Mouse (Mus musculus): Measurements from ENCODE around the gene Gpr183. TPM values are rescaled to one million over a fixed set of nuclear protein-coding genes. Genes with fewer than 3 reads are reported as not detected.

The Gpr183 gene
- polyA plus RNA-seq, 1 experiment: not detected

DNA sequence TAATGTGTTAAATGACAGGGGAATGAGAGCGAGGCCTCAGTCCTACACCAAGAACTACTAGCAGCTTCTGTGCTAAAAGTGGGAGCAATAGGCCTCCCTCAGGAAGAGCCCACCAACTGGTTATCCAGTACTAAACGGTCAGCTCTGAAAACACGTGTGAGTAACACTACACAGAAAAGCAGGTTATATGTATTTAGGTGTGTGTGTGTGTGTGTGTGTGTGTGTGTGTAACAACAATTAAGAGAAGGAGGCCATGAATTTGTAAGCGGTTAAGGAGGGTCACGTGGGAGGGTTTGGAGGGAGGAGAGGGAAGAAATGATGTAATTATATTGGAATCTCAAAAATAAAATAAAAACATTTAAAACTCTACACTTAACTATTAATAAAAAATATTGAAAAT is 49.9 kb downstream of the Gpr183 start:
- no peaks in the 10 kb centered on the region for H3K4me1 ChIP-seq (ENCODE audit: control insufficient read depth, insufficient read depth, low read length)
- WGBS: 87% methylated on average over 5 of the region's 5 CpGs
- no peak overlapping the region for H3K4me3 ChIP-seq (ENCODE audit: insufficient read depth, low read depth, low read length)
- no peak overlapping the region for H3K27ac ChIP-seq (ENCODE audit: insufficient read depth, low read depth, low read length)
- TF ChIP-seq POLR2A (IDR thresholded peaks at IDR 0.05; ENCODE audit: insufficient read depth, low read depth, low read length): no peak
- TF ChIP-seq CTCF (IDR thresholded peaks at IDR 0.05; ENCODE audit: insufficient read depth, low read depth, low read length): no peak

DNA sequence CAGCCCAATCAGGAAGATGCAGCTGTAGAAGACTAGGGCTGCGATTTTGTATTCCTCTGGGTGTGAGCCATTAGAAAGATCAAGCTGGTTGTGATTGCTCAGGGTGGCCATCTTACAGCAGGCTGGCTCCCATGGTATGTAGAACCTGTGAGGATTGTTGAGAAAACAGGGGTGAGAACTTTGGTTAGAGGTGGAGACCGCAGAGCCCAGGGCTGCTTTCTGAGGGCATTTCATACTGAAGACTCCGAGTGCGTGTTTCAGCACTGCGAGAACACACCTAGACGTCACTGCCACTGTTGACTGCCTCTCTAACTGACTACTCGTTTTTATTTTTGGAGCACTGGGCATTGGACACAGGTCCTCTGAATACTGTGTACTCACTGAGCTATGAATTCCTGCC is 52.5 kb downstream of the Gpr183 start:
- 94% methylated on average over 7 of the region's 7 CpGs for WGBS
- Histone ChIP-seq H3K4me3 (ENCODE audit: insufficient read depth, low read depth, low read length) (no peak overlapping the region), H3K27ac (ENCODE audit: insufficient read depth, low read depth, low read length) (no peak overlapping the region), H3K4me1 (ENCODE audit: control insufficient read depth, insufficient read depth, low read length) (no peaks in the 10 kb centered on the region)
- TF ChIP-seq CTCF (IDR thresholded peaks at IDR 0.05; ENCODE audit: insufficient read depth, low read depth, low read length) (no peak), POLR2A (IDR thresholded peaks at IDR 0.05; ENCODE audit: insufficient read depth, low read depth, low read length) (no peak)

DNA sequence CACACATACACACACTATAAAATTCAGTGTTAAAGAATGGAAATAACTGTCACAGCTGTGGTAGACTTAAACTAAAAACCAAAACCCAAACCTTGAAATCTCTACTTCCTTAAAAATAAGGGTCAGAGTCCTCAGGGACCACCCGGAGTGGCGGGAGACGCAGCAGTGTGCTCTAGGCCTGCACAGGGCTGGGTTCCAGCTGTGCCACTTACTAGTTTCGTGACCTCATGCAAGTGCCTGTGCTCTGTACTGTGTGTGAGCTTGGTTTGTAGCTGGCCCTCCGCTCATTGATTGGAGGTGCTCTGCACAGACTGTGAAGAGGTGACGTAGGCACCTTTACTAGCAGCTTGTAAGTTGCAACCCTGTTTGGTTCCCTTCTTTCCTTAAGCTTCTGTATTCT is 55.1 kb downstream of the Gpr183 start:
- Histone ChIP-seq H3K4me1 (ENCODE audit: control insufficient read depth, insufficient read depth, low read length) (no peaks in the 10 kb centered on the region), H3K4me3 (ENCODE audit: insufficient read depth, low read depth, low read length) (no peak overlapping the region), H3K27ac (ENCODE audit: insufficient read depth, low read depth, low read length) (no peak overlapping the region)
- TF ChIP-seq CTCF (IDR thresholded peaks at IDR 0.05; ENCODE audit: insufficient read depth, low read depth, low read length): no peak
- TF ChIP-seq POLR2A (IDR thresholded peaks at IDR 0.05; ENCODE audit: insufficient read depth, low read depth, low read length): no peak
- WGBS: 90% methylated on average over 6 of the region's 6 CpGs

GRCm38 (mm10) chr14:121906992-121907681 is 57.9 kb downstream of the Gpr183 start:
- H3K4me3 ChIP-seq (ENCODE audit: insufficient read depth, low read depth, low read length): no peak overlapping the region
- no peaks in the 10 kb centered on the region for H3K4me1 ChIP-seq (ENCODE audit: control insufficient read depth, insufficient read depth, low read length)
- H3K27ac ChIP-seq (ENCODE audit: insufficient read depth, low read depth, low read length): no peak overlapping the region
- TF ChIP-seq CTCF (IDR thresholded peaks at IDR 0.05; ENCODE audit: insufficient read depth, low read depth, low read length) (no peak), POLR2A (IDR thresholded peaks at IDR 0.05; ENCODE audit: insufficient read depth, low read depth, low read length) (no peak)
- 92% methylated on average over 11 of the region's 11 CpGs for WGBS

DNA sequence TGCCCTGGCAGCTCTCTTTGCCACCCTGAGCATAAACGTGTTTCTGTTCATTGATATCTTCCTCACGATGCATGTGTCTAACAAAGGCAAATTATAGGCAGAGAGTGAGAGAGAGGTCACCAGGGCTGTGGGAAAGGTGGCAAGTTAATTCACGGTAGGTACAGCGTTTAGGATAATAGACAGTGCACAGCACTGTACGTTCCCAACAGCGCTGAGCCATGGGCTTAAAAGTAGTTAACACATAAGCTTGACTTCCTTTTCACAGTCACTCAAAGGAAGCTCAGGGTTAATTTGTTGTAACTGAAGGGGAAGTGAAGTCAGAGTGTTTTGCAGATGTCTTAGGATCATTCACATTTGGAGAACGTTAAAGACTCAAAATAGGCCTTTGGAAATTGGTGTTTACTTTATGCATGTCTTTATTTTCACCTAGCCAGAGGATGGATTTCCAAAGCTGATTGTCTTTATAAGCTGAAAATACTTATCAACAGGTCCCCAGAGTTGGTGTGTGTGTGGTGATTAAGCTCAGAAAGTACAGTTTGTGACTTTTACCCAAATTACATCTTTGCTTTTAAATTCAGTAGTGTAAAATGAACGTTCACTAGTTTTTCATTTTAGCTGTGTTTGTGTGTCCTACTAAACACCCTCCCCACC is 58.5 kb downstream of the Gpr183 start:
- 82% methylated on average over 8 of the region's 8 CpGs for WGBS
- Histone ChIP-seq H3K4me1 (ENCODE audit: control insufficient read depth, insufficient read depth, low read length) (peaks cover 2% of the 10 kb centered on the region; the same call in 1 of the 2 replicates), H3K4me3 (ENCODE audit: insufficient read depth, low read depth, low read length) (no peak overlapping the region), H3K27ac (ENCODE audit: insufficient read depth, low read depth, low read length) (no peak overlapping the region)
- TF ChIP-seq POLR2A (IDR thresholded peaks at IDR 0.05; ENCODE audit: insufficient read depth, low read depth, low read length): no peak
- TF ChIP-seq CTCF (IDR thresholded peaks at IDR 0.05; ENCODE audit: insufficient read depth, low read depth, low read length): no peak

GRCm38 (mm10) chr14:121904754-121905153 is 60.2 kb downstream of the Gpr183 start:
- no peak overlapping the region for H3K27ac ChIP-seq (ENCODE audit: insufficient read depth, low read depth, low read length)
- H3K4me1 ChIP-seq (ENCODE audit: control insufficient read depth, insufficient read depth, low read length): peaks cover 4% of the 10 kb centered on the region; the same call in 1 of the 2 replicates
- WGBS: 59% methylated on average over 3 of the region's 3 CpGs
- TF ChIP-seq POLR2A (IDR thresholded peaks at IDR 0.05; ENCODE audit: insufficient read depth, low read depth, low read length) (no peak), CTCF (IDR thresholded peaks at IDR 0.05; ENCODE audit: insufficient read depth, low read depth, low read length) (no peak)
- no peak overlapping the region for H3K4me3 ChIP-seq (ENCODE audit: insufficient read depth, low read depth, low read length)

GRCm38 (mm10) chr14:121903381-121903876 is 61.6 kb downstream of the Gpr183 start:
- H3K27ac ChIP-seq (ENCODE audit: insufficient read depth, low read depth, low read length): no peak overlapping the region
- WGBS: 88% methylated on average over 7 of the region's 7 CpGs
- H3K4me3 ChIP-seq (ENCODE audit: insufficient read depth, low read depth, low read length): no peak overlapping the region
- H3K4me1 ChIP-seq (ENCODE audit: control insufficient read depth, insufficient read depth, low read length): peaks cover 13% of the 10 kb centered on the region
- TF ChIP-seq POLR2A (IDR thresholded peaks at IDR 0.05; ENCODE audit: insufficient read depth, low read depth, low read length): no peak
- TF ChIP-seq CTCF (IDR thresholded peaks at IDR 0.05; ENCODE audit: insufficient read depth, low read depth, low read length): no peak

Other genes with a start within 250 kb of the Gpr183 start
- 265 TPM in 1 of 2 replicates, not detected in the other for gene Dock9, start 167.4 kb downstream of the Gpr183 start, polyA plus RNA-seq (2012; ENCODE audit: insufficient read depth, insufficient read length, low replicate concordance, missing spikeins)
- not detected in 2 replicates for gene Ubac2, start 86.6 kb downstream of the Gpr183 start, polyA plus RNA-seq (2012; ENCODE audit: insufficient read depth, insufficient read length, low replicate concordance, missing spikeins)
- not detected in 2 replicates for gene Gpr18, start 49.4 kb downstream of the Gpr183 start, polyA plus RNA-seq (2012; ENCODE audit: insufficient read depth, insufficient read length, low replicate concordance, missing spikeins)
- not detected in 2 replicates for gene Timm8a2, start 69.5 kb upstream of the Gpr183 start, polyA plus RNA-seq (2012; ENCODE audit: insufficient read depth, insufficient read length, low replicate concordance, missing spikeins)
- gene Tm9sf2, start 141.8 kb upstream of the Gpr183 start, polyA plus RNA-seq (2012; ENCODE audit: insufficient read depth, insufficient read length, low replicate concordance, missing spikeins): not detected in 2 replicates
- not detected in 2 replicates for gene Clybl, start 216.5 kb upstream of the Gpr183 start, polyA plus RNA-seq (2012; ENCODE audit: insufficient read depth, insufficient read length, low replicate concordance, missing spikeins)